Mouse (Mus musculus) midbrain, embryonic 11.5 days (tissue): ENCODE measurements around the gene Ptma. TPM values are rescaled to one million over a fixed set of nuclear protein-coding genes. Genes with fewer than 3 reads are reported as not detected.

ENCODE experiments used
- ATAC-seq: fragments of 200-750 bp; cut with Nextera tagmentation; 2 replicates; pipeline ENCODE4 v1.8.0; 2017; ENCODE audit warnings: moderate TSS enrichment, moderate library complexity; ENCODE audit not compliant: low FRiP score
- DNase-seq: peaks from one replicate; pipeline ENCODE4 v3.0.0; 2015; ENCODE audit warnings: low spot score; ENCODE audit errors: missing footprints
- H3K27ac ChIP-seq: fragments of 300-500 bp; sonication (generic); 2 replicates; pipeline ENCODE4 v1.5.1; 2014; ENCODE audit warnings: low read depth, low read length
- H3K27me3 ChIP-seq: fragments of 300-500 bp; sonication (generic); 2 replicates; pipeline ENCODE4 v1.6.1; 2014; ENCODE audit warnings: mild to moderate bottlenecking, low read length, moderate library complexity, mixed read lengths; ENCODE audit not compliant: control insufficient read depth, insufficient read depth
- H3K36me3 ChIP-seq: fragments of 300-500 bp; sonication (generic); 2 replicates; pipeline ENCODE4 v1.6.1; 2014; ENCODE audit warnings: mild to moderate bottlenecking, low read length, moderate library complexity, mixed read lengths; ENCODE audit not compliant: control insufficient read depth, insufficient read depth
- H3K4me1 ChIP-seq: fragments of 300-500 bp; sonication (generic); 2 replicates; pipeline ENCODE4 v1.6.1; 2014; ENCODE audit warnings: low read length; ENCODE audit not compliant: control insufficient read depth, insufficient read depth
- H3K4me2 ChIP-seq: fragments of 300-500 bp; sonication (generic); 2 replicates; pipeline ENCODE4 v1.6.1; 2014; ENCODE audit warnings: mild to moderate bottlenecking, moderate library complexity
- H3K4me3 ChIP-seq: fragments of 300-500 bp; sonication (generic); 2 replicates; pipeline ENCODE4 v1.5.1; 2014; ENCODE audit warnings: low read depth, low read length
- H3K9ac ChIP-seq: fragments of 300-500 bp; sonication (generic); 2 replicates; pipeline ENCODE4 v1.6.1; 2014; ENCODE audit warnings: low read length
- H3K9me3 ChIP-seq: fragments of 300-500 bp; sonication (generic); 2 replicates; pipeline ENCODE4 v1.6.1; 2016; ENCODE audit warnings: low read length; ENCODE audit not compliant: control insufficient read depth
- WGBS: fragments of 180-500 bp; shearing (Covaris S2); extraction: QIAGEN DNeasy Blood & Tissue Kit; methylation state at CpG from one replicate; pipeline ENCODE4 v1.1.7; 2014; 5-methylcytosine and 5-hydroxymethylcytosine counted together
- polyA plus RNA-seq: library from polyadenylated mRNA; unstranded; fragments of >200 nt; fragmentation: Nextera tagmentation; extraction: Ambion mirVana; gene quantifications from 2 replicates; pipeline ENCODE4 v1.2.1, GENCODE M21; 2014

Ptma gene
- polyA plus RNA-seq, 1 experiment from 2014 or later = 3,090 TPM

- 40% methylated on average over 6 of the region's 6 CpGs for WGBS
Measured at GRCm38 (mm10) chr1:86501114-86501532, 25.4 kb upstream of the Ptma start.

GRCm38 (mm10) chr1:86501559-86501958, 25.0 kb upstream of the Ptma start:
- no peaks in the 10 kb centered on the region for H3K27me3 ChIP-seq
- H3K36me3 ChIP-seq = no peaks in the 10 kb centered on the region
- H3K27ac ChIP-seq = peak overlapping the region; percentile 50
- H3K9me3 ChIP-seq = no peaks in the 10 kb centered on the region
- peak overlapping the region; percentile 18; the same call in 1 of the 2 replicates for H3K9ac ChIP-seq
- peaks cover 43% of the 10 kb centered on the region for H3K4me1 ChIP-seq
- DNase-seq (peak; percentile 100), ATAC-seq (0 out of 2 replicates have a peak, but pooled peaks have one; percentile 3)
- no peak overlapping the region for H3K4me3 ChIP-seq
- WGBS = 0% methylated on average over 4 of the region's 4 CpGs
- no peak overlapping the region for H3K4me2 ChIP-seq

More at GRCm38 (mm10) chr1:86501114-86501532, 25.4 kb upstream of the Ptma start:
- ATAC-seq (no peak), DNase-seq (peak; percentile 96)
- H3K4me3 ChIP-seq = no peak overlapping the region
- no peaks in the 10 kb centered on the region for H3K27me3 ChIP-seq
- no peaks in the 10 kb centered on the region for H3K9me3 ChIP-seq
- no peak overlapping the region for H3K27ac ChIP-seq
- H3K9ac ChIP-seq = no peak overlapping the region
- peaks cover 43% of the 10 kb centered on the region for H3K4me1 ChIP-seq
- no peak overlapping the region for H3K4me2 ChIP-seq
- H3K36me3 ChIP-seq = no peaks in the 10 kb centered on the region

- Histone ChIP-seq H3K9ac (peak overlapping the region; percentile 68), H3K4me3 (no peak overlapping the region), H3K4me2 (peak overlapping the region; percentile 47), H3K27me3 (no peaks in the 10 kb centered on the region), H3K9me3 (no peaks in the 10 kb centered on the region), H3K4me1 (peaks cover 43% of the 10 kb centered on the region), H3K36me3 (no peaks in the 10 kb centered on the region), H3K27ac (peak overlapping the region; percentile 92)
- WGBS = 13% methylated on average over 16 of the region's 17 CpGs
- ATAC-seq = no peak
- peak; percentile 92 for DNase-seq
Measured at GRCm38 (mm10) chr1:86502221-86503048, 24.1 kb upstream of the Ptma start.

- peak overlapping the region; percentile 68 for H3K9ac ChIP-seq
- no peaks in the 10 kb centered on the region for H3K9me3 ChIP-seq
- no peaks in the 10 kb centered on the region for H3K27me3 ChIP-seq
- peak overlapping the region; percentile 31 for H3K4me3 ChIP-seq
- 10% methylated on average over 16 of the region's 16 CpGs for WGBS
- DNase-seq = peak; percentile 92
- H3K27ac ChIP-seq = peak overlapping the region; percentile 92
- no peaks in the 10 kb centered on the region for H3K36me3 ChIP-seq
- peak overlapping the region; percentile 47 for H3K4me2 ChIP-seq
- peaks cover 43% of the 10 kb centered on the region for H3K4me1 ChIP-seq
- ATAC-seq = no peak; the same call in 1 of the 2 replicates
Measured at GRCm38 (mm10) chr1:86503165-86503747, 23.3 kb upstream of the Ptma start.

GRCm38 (mm10) chr1:86503906-86504696, 22.4 kb upstream of the Ptma start:
- DNase-seq (peak; percentile 98), ATAC-seq (peak; percentile 92)
- Histone ChIP-seq H3K36me3 (no peaks in the 10 kb centered on the region), H3K9me3 (no peaks in the 10 kb centered on the region), H3K4me2 (peak overlapping the region; percentile 47), H3K9ac (peak overlapping the region; percentile 68), H3K4me1 (peaks cover 36% of the 10 kb centered on the region), H3K27ac (peak overlapping the region; percentile 92), H3K4me3 (peak overlapping the region; percentile 31), H3K27me3 (no peaks in the 10 kb centered on the region)
- WGBS = under 1% methylated on average over 62 of the region's 64 CpGs

GRCm38 (mm10) chr1:86504697-86505421, 21.7 kb upstream of the Ptma start:
- Histone ChIP-seq H3K4me2 (peak overlapping the region; percentile 47), H3K4me1 (peaks cover 40% of the 10 kb centered on the region), H3K9me3 (no peaks in the 10 kb centered on the region), H3K4me3 (peak overlapping the region; percentile 31), H3K36me3 (no peaks in the 10 kb centered on the region), H3K27me3 (no peaks in the 10 kb centered on the region), H3K9ac (peak overlapping the region; percentile 68), H3K27ac (peak overlapping the region; percentile 92)
- ATAC-seq = no peak
- WGBS = 20% methylated on average over 19 of the region's 19 CpGs
- DNase-seq = peak; percentile 93

GRCm38 (mm10) chr1:86505461-86505860, 21.1 kb upstream of the Ptma start:
- WGBS = 45% methylated on average over 1 of the region's 1 CpGs
- H3K27me3 ChIP-seq = no peaks in the 10 kb centered on the region
- no peak for ATAC-seq
- peak overlapping the region; percentile 68 for H3K9ac ChIP-seq
- no peaks in the 10 kb centered on the region for H3K36me3 ChIP-seq
- H3K9me3 ChIP-seq = no peaks in the 10 kb centered on the region
- peak overlapping the region; percentile 47; the same call in 1 of the 2 replicates for H3K4me2 ChIP-seq
- no peak for DNase-seq
- peaks cover 40% of the 10 kb centered on the region for H3K4me1 ChIP-seq
- peak overlapping the region; percentile 92 for H3K27ac ChIP-seq
- H3K4me3 ChIP-seq = no peak overlapping the region

GRCm38 (mm10) chr1:86506420-86506819, 20.1 kb upstream of the Ptma start:
- Histone ChIP-seq H3K9me3 (no peaks in the 10 kb centered on the region), H3K4me2 (no peak overlapping the region), H3K27me3 (no peaks in the 10 kb centered on the region), H3K4me1 (peaks cover 44% of the 10 kb centered on the region), H3K36me3 (no peaks in the 10 kb centered on the region), H3K9ac (0 out of 2 replicates have a peak overlapping the region, but pooled peaks have one; percentile 24), H3K27ac (no peak overlapping the region), H3K4me3 (no peak overlapping the region)
- WGBS = 85% methylated on average over 5 of the region's 5 CpGs
- no peak for DNase-seq
- no peak for ATAC-seq
